Mouse (Mus musculus) left cerebral cortex, adult 18-20 months (tissue): ENCODE measurements around the gene D630023F18Rik. TPM values are rescaled to one million over a fixed set of nuclear protein-coding genes. Genes with fewer than 3 reads are reported as not detected.

ENCODE experiments used
- DNase-seq, 2 experiments: peaks; one replicate each; pipeline ENCODE4 v3.0.0; 2021 to 2022; ENCODE audit warnings: low spot score in 2 of 2, mixed read lengths in 1 of 2
- long read RNA-seq, 2 experiments: library from polyadenylated mRNA; stranded (forward); transcript quantifications; one replicate each; pipeline ENCODE4 v2.0.0; 2021
- total RNA-seq, 2 experiments: library from RNA; stranded (reverse); gene quantifications; 2 replicates each; pipeline ENCODE4 v1.2.3; 2021

The D630023F18Rik gene
- 1 to 10 TPM; 5.6 to 6.7 TPM for total RNA-seq
- long read RNA-seq, experiment 1, partial matches to known transcripts, result 1 of 5 reads
- long read RNA-seq, experiment 1, other reads (novel, unspliced or antisense), result 4 of 5 reads
- long read RNA-seq, experiment 2, partial matches to known transcripts, result 0 of 6 reads
- long read RNA-seq, experiment 2, other reads (novel, unspliced or antisense), result 3 of 6 reads

- DNase-seq, result peak; percentile 12 to 39
These were observed at the start of gene D630023F18Rik for GRCm38 (mm10) chr1:65122574-65123372. Gene D630023F18Rik (minus strand): TSS chr1:65123214.

GRCm38 (mm10) chr1:65171579-65171978 lies 48.6 kb upstream of the D630023F18Rik start:
- DNase-seq, result no peak

GRCm38 (mm10) chr1:65169947-65170346 lies 46.9 kb upstream of the D630023F18Rik start:
- no peak for DNase-seq

- no peak for DNase-seq
These were observed 46.5 kb upstream of the D630023F18Rik start for GRCm38 (mm10) chr1:65169536-65169935.

- DNase-seq, result no peak
These were observed 44.5 kb upstream of the D630023F18Rik start for GRCm38 (mm10) chr1:65167496-65167895.

GRCm38 (mm10) chr1:65162210-65162609 lies 39.2 kb upstream of the D630023F18Rik start:
- DNase-seq, result no peak

- DNase-seq, result no peak
These were observed 33.1 kb upstream of the D630023F18Rik start for GRCm38 (mm10) chr1:65156111-65156510.

GRCm38 (mm10) chr1:65154814-65155213 lies 31.8 kb upstream of the D630023F18Rik start:
- no peak for DNase-seq

- no peak for DNase-seq
These were observed 25.0 kb upstream of the D630023F18Rik start for GRCm38 (mm10) chr1:65147971-65148370.

GRCm38 (mm10) chr1:65147326-65147725 lies 24.3 kb upstream of the D630023F18Rik start:
- no peak for DNase-seq

GRCm38 (mm10) chr1:65146601-65147000 lies 23.6 kb upstream of the D630023F18Rik start:
- DNase-seq, result no peak

GRCm38 (mm10) chr1:65144783-65145182 lies 21.8 kb upstream of the D630023F18Rik start:
- DNase-seq, result no peak

- DNase-seq, result no peak
These were observed 14.5 kb upstream of the D630023F18Rik start for GRCm38 (mm10) chr1:65137560-65137959.

GRCm38 (mm10) chr1:65132833-65133232 lies 9.8 kb upstream of the D630023F18Rik start:
- DNase-seq, result no peak

GRCm38 (mm10) chr1:65131671-65132070 lies 8.7 kb upstream of the D630023F18Rik start:
- DNase-seq, result no peak

- no peak for DNase-seq
These were observed 7.2 kb upstream of the D630023F18Rik start for GRCm38 (mm10) chr1:65130226-65130625.

GRCm38 (mm10) chr1:65129634-65130180 lies 6.7 kb upstream of the D630023F18Rik start:
- DNase-seq, result no peak

GRCm38 (mm10) chr1:65119438-65119837 lies 3.6 kb downstream of the D630023F18Rik start, which contains the start of gene Gm28845:
Gene Gm28845 (minus strand): TSS chr1:65119558.
- no peak for DNase-seq

- no peak for DNase-seq
These were observed 4.7 kb downstream of the D630023F18Rik start for GRCm38 (mm10) chr1:65118150-65118913.

- DNase-seq, result no peak
These were observed 9.4 kb downstream of the D630023F18Rik start for GRCm38 (mm10) chr1:65113536-65114172.

- DNase-seq, result no peak
These were observed 10.2 kb downstream of the D630023F18Rik start for GRCm38 (mm10) chr1:65112807-65113196.
